Mouse (Mus musculus) embryo, embryonic 10.5 days (tissue): Measurements from ENCODE around the gene Gpx3.
"Not testable (repeated sequence)": the region's sequence is repeated elsewhere in the genome, so short reads cannot be mapped to it uniquely, and the experiment has no call there.

Source experiments
- DNase-seq: peaks from one replicate; pipeline ENCODE4 v3.0.0-alpha.2; 2015; ENCODE audit warnings: low spot score

The Gpx3 gene

GRCm38 (mm10) chr11:54902333-54903323 lies at the start of gene Gpx3:
Gpx3 (plus strand) TSS chr11:54902453.
- DNase-seq, result peak; percentile 91

- DNase-seq, result not testable (repeated sequence)
Measured at GRCm38 (mm10) chr11:54858880-54859279, 43.4 kb upstream of the Gpx3 start.

GRCm38 (mm10) chr11:54859322-54860165 lies 42.7 kb upstream of the Gpx3 start:
- peak; percentile 73 for DNase-seq

- peak; percentile 98 for DNase-seq
Measured at GRCm38 (mm10) chr11:54860256-54861038, 41.8 kb upstream of the Gpx3 start, which contains the start of gene Lyrm7. Lyrm7 (minus strand) TSS chr11:54860916.

GRCm38 (mm10) chr11:54861471-54862420 lies 40.5 kb upstream of the Gpx3 start:
- DNase-seq, result peak; percentile 29

- peak; percentile 83 for DNase-seq
Measured at GRCm38 (mm10) chr11:54862621-54863520, 39.4 kb upstream of the Gpx3 start.

- DNase-seq, result no peak
Measured at GRCm38 (mm10) chr11:54865330-54866085, 36.7 kb upstream of the Gpx3 start.

- DNase-seq, result peak; percentile 94
Measured at GRCm38 (mm10) chr11:54866119-54867048, 35.9 kb upstream of the Gpx3 start, which contains the start of gene Hint1. Hint1 (plus strand) TSS chr11:54866383.

- DNase-seq, result no peak
Measured at GRCm38 (mm10) chr11:54867049-54867385, 35.2 kb upstream of the Gpx3 start.

- DNase-seq, result no peak
Measured at GRCm38 (mm10) chr11:54867903-54868434, 34.3 kb upstream of the Gpx3 start.

GRCm38 (mm10) chr11:54868445-54868844 lies 33.8 kb upstream of the Gpx3 start:
- no peak for DNase-seq

- no peak for DNase-seq
Measured at GRCm38 (mm10) chr11:54869318-54869717, 32.9 kb upstream of the Gpx3 start.

GRCm38 (mm10) chr11:54871831-54872537 lies 30.3 kb upstream of the Gpx3 start:
- DNase-seq, result no peak

- no peak for DNase-seq
Measured at GRCm38 (mm10) chr11:54876031-54876430, 26.2 kb upstream of the Gpx3 start.

- DNase-seq, result no peak
Measured at GRCm38 (mm10) chr11:54878893-54879292, 23.4 kb upstream of the Gpx3 start.

GRCm38 (mm10) chr11:54879434-54879833 lies 22.8 kb upstream of the Gpx3 start:
- DNase-seq, result peak; percentile 88

GRCm38 (mm10) chr11:54879922-54880321 lies 22.3 kb upstream of the Gpx3 start:
- no peak for DNase-seq
